Mouse (Mus musculus) heart, adult 2 months (tissue): Measurements from ENCODE around the gene Sh3bgrl3. TPM values are rescaled to one million over a fixed set of nuclear protein-coding genes. Genes with fewer than 3 reads are reported as not detected.
A peak's percentile ranks its signal among the peaks of the same experiment; 100 is the strongest.
"Not testable (repeated sequence)": the region's sequence is repeated elsewhere in the genome, so short reads cannot be mapped to it uniquely, and the experiment has no call there.

Source experiments
- DNase-seq, 2 experiments: peaks; one replicate each; pipeline ENCODE4 v3.0.0; 2021
- H3K27ac ChIP-seq: fragments of 200-600 bp; 2 replicates; pipeline ENCODE4 v1.8.1; 2022
- H3K27me3 ChIP-seq: fragments of 200-500 bp; 2 replicates; pipeline ENCODE4 v1.6.1; 2012; ENCODE audit warnings: mild to moderate bottlenecking, low read length, inconsistent platforms, mixed read lengths; ENCODE audit not compliant: control insufficient read depth, insufficient read depth
- H3K36me3 ChIP-seq: fragments of 200-500 bp; 2 replicates; pipeline ENCODE4 v1.6.1; 2012; ENCODE audit warnings: low read length, inconsistent platforms; ENCODE audit not compliant: control insufficient read depth, insufficient read depth
- H3K4me1 ChIP-seq: fragments of 200-500 bp; 2 replicates; pipeline ENCODE4 v1.6.1; 2011; ENCODE audit warnings: low read length; ENCODE audit not compliant: control insufficient read depth, insufficient read depth
- H3K4me3 ChIP-seq: fragments of 200-600 bp; 2 replicates; pipeline ENCODE4 v1.8.1; 2022
- H3K79me2 ChIP-seq: fragments of 200-500 bp; replicated peaks from 2 replicates; pipeline ENCODE4 v1.6.1; 2012; ENCODE audit warnings: mild to moderate bottlenecking, inconsistent platforms, low read length, moderate library complexity, mixed read lengths; ENCODE audit not compliant: control insufficient read depth, insufficient read depth
- H3K9ac ChIP-seq: fragments of 200-500 bp; 2 replicates; pipeline ENCODE4 v1.6.1; 2012; ENCODE audit warnings: low read depth, mild to moderate bottlenecking, control low read depth, inconsistent platforms, low read length, mixed read lengths
- CTCF ChIP-seq: fragments of 200-600 bp; IDR thresholded peaks from 2 replicates; pipeline ENCODE4 v1.8.1; 2022; ENCODE audit warnings: antibody characterized with exemption, mild to moderate bottlenecking, moderate library complexity
- EP300 ChIP-seq: fragments of 200-500 bp; IDR thresholded peaks from 2 replicates; pipeline ENCODE4 v1.6.1; 2011; ENCODE audit warnings: low read depth, low read length, control low read depth; ENCODE audit not compliant: insufficient read depth
- POLR2A ChIP-seq: fragments of 200-500 bp; IDR thresholded peaks from 2 replicates; pipeline ENCODE4 v1.6.1; 2011; ENCODE audit warnings: mild to moderate bottlenecking, low read depth, low read length, control low read depth; ENCODE audit not compliant: insufficient read depth
- WGBS: fragments of 180-500 bp; shearing (Covaris S2); methylation state at CpG from one replicate; pipeline ENCODE4 v1.1.7; 2018; 5-methylcytosine and 5-hydroxymethylcytosine counted together
- intact Hi-C: fragments of 180-260 bp; cut with DNase I; formaldehyde crosslinking; loops from one replicate; pipeline ENCODE4 v1.15.1; 2025
- polyA plus RNA-seq: library from polyadenylated mRNA; depleted of rRNA; stranded (reverse); fragments of >200 nt; gene quantifications from 2 replicates; pipeline ENCODE4 v1.2.3, GENCODE M21; 2012
- total RNA-seq, 2 experiments: library from RNA; stranded (reverse); gene quantifications; 2 replicates each; pipeline ENCODE4 v1.2.3; 2021

The Sh3bgrl3 gene
- total and polyA plus RNA-seq, 3 experiments, result 34.3 to 139 (median 45.7) TPM

GRCm38 (mm10) chr4:134155531-134155930 is 26.9 kb upstream of the Sh3bgrl3 start:
- Histone ChIP-seq H3K4me1 (peaks cover 2% of the 10 kb centered on the region), H3K4me3 (no peak overlapping the region), H3K27ac (peak overlapping the region; percentile 84), H3K27me3 (no peaks in the 10 kb centered on the region), H3K79me2 (no peaks in the 10 kb centered on the region), H3K9ac (no peak overlapping the region), H3K36me3 (peaks cover 17% of the 10 kb centered on the region)
- no peak for DNase-seq
- intact Hi-C loops, result no loop called here
- 90% methylated on average over 6 of the region's 6 CpGs for WGBS
- TF ChIP-seq CTCF (no peak), EP300 (no peak), POLR2A (no peak)

- WGBS, result 73% methylated on average over 3 of the region's 3 CpGs
- DNase-seq, result peak; percentile 44 to 52
- Histone ChIP-seq H3K27ac (peak overlapping the region; percentile 89), H3K27me3 (no peaks in the 10 kb centered on the region), H3K79me2 (no peaks in the 10 kb centered on the region), H3K4me3 (peak overlapping the region; percentile 27), H3K36me3 (peaks cover 19% of the 10 kb centered on the region), H3K9ac (peak overlapping the region; percentile 52), H3K4me1 (peaks cover 2% of the 10 kb centered on the region)
- intact Hi-C loops, result no loop called here
- TF ChIP-seq CTCF, result no peak
- TF ChIP-seq EP300, result 0 out of 2 replicates have a peak, but pooled peaks have one; percentile 32
- peak; percentile 55; the same call in 1 of the 2 replicates for TF ChIP-seq POLR2A
Measured at GRCm38 (mm10) chr4:134154354-134154753, 25.8 kb upstream of the Sh3bgrl3 start.

- Histone ChIP-seq H3K36me3 (peaks cover 21% of the 10 kb centered on the region), H3K9ac (no peak overlapping the region), H3K27ac (peak overlapping the region; percentile 89), H3K4me3 (peak overlapping the region; percentile 27; the same call in 1 of the 2 replicates), H3K27me3 (no peaks in the 10 kb centered on the region), H3K4me1 (peaks cover 2% of the 10 kb centered on the region; the same call in 1 of the 2 replicates), H3K79me2 (no peaks in the 10 kb centered on the region; the same call in 1 of the 2 replicates)
- WGBS, result 79% methylated on average over 3 of the region's 3 CpGs
- DNase-seq, result no peak
- no peak for TF ChIP-seq CTCF
- TF ChIP-seq EP300, result no peak
- TF ChIP-seq POLR2A, result no peak
- intact Hi-C loops, result no loop called here
Measured at GRCm38 (mm10) chr4:134153656-134154055, 25.1 kb upstream of the Sh3bgrl3 start.

- H3K27ac ChIP-seq, result no peak overlapping the region
Measured at GRCm38 (mm10) chr4:134152112-134152511, 23.5 kb upstream of the Sh3bgrl3 start.

GRCm38 (mm10) chr4:134149389-134149788 is 20.8 kb upstream of the Sh3bgrl3 start:
- TF ChIP-seq CTCF, result no peak
- TF ChIP-seq POLR2A, result no peak
- TF ChIP-seq EP300, result no peak

More at GRCm38 (mm10) chr4:134152112-134152511, 23.5 kb upstream of the Sh3bgrl3 start:
- Histone ChIP-seq H3K36me3 (peaks cover 21% of the 10 kb centered on the region), H3K79me2 (no peaks in the 10 kb centered on the region; the same call in 1 of the 2 replicates), H3K9ac (no peak overlapping the region), H3K4me3 (no peak overlapping the region), H3K4me1 (peaks cover 2% of the 10 kb centered on the region; the same call in 1 of the 2 replicates), H3K27me3 (no peaks in the 10 kb centered on the region)
- no peak for DNase-seq
- intact Hi-C loops, result no loop called here
- TF ChIP-seq POLR2A, result no peak
- no peak for TF ChIP-seq CTCF
- no peak for TF ChIP-seq EP300
- WGBS, result 85% methylated on average over 3 of the region's 3 CpGs

GRCm38 (mm10) chr4:134144297-134144696 is 15.7 kb upstream of the Sh3bgrl3 start:
- H3K79me2 ChIP-seq, H3K27me3 ChIP-seq, intact Hi-C loops, DNase-seq, H3K9ac ChIP-seq, H3K4me3 ChIP-seq, H3K27ac ChIP-seq, H3K4me1 ChIP-seq: not testable (repeated sequence)
- peaks cover 12% of the 10 kb centered on the region; the same call in 1 of the 2 replicates for H3K36me3 ChIP-seq
- 82% methylated on average over 5 of the region's 5 CpGs for whole genome bisulfite sequencing

More at GRCm38 (mm10) chr4:134149389-134149788, 20.8 kb upstream of the Sh3bgrl3 start:
- intact Hi-C loops, result no loop called here
- Histone ChIP-seq H3K79me2 (no peaks in the 10 kb centered on the region; the same call in 1 of the 2 replicates), H3K9ac (no peak overlapping the region), H3K27me3 (no peaks in the 10 kb centered on the region), H3K4me3 (no peak overlapping the region), H3K4me1 (peaks cover 2% of the 10 kb centered on the region; the same call in 1 of the 2 replicates), H3K36me3 (peaks cover 28% of the 10 kb centered on the region), H3K27ac (no peak overlapping the region)
- WGBS, result 92% methylated on average over 4 of the region's 4 CpGs
- no peak for DNase-seq
